Mouse (Mus musculus) bone marrow macrophage, adult 2 months (primary cell): ENCODE results near the gene Neu1.

Experiments
- CTCF ChIP-seq: IDR thresholded peaks from 2 replicates; pipeline ENCODE4 v1.5.1; 2012; ENCODE audit warnings: low read depth, mild to moderate bottlenecking, low read length, moderate library complexity
- POLR2A ChIP-seq: IDR thresholded peaks from 2 replicates; pipeline ENCODE4 v1.6.1; 2012; ENCODE audit warnings: mild to moderate bottlenecking, low read depth, low read length, borderline replicate concordance

- TF ChIP-seq CTCF (no peak), POLR2A (no peak)
Measured at GRCm38 (mm10) chr17:34932287-34932686, 1.2 kb downstream of the Neu1 start.
